16 mouse cellular contexts compared by ENCODE assay signal in genomic region chr5:63045751-63046150, GRCm38 (mm10).
"Had no signal": no experiment of that assay in that cellular context is flagged by ENCODE, and none has a peak within 500 bp of the region (broad histone marks: within the 10 kb centered on the region; RNA-seq: fewer than 3 reads in every experiment).

No protein-coding gene starts in this region.

- H3K27me3 ChIP-seq: megakaryocyte, embryonic 14.5 days; midbrain, embryonic 13.5 days; midbrain, embryonic 15.5 days; neural tube, embryonic 12.5 days had no signal

- ATAC-seq: liver, postnatal 0 days; midbrain, embryonic 13.5 days; midbrain, embryonic 15.5 days had no signal

- H3K4me2 ChIP-seq: midbrain, embryonic 11.5 days; midbrain, embryonic 13.5 days; midbrain, embryonic 15.5 days; neural tube, embryonic 12.5 days had no signal

- H3K27ac ChIP-seq: macrophage; midbrain, embryonic 13.5 days; midbrain, embryonic 15.5 days; neural tube, embryonic 12.5 days had no signal

- DNase-seq: liver, postnatal 0 days; lung, adult 2 months; lung, postnatal 14 days; lung, postnatal 36 days; right cerebral cortex, postnatal 25 days; right cerebral cortex, postnatal 4 days; spleen, adult 18-20 months; thymus, adult 18-20 months; thymus, postnatal 14 days; thymus, postnatal 36 days had no signal

- H3K9ac ChIP-seq: liver, postnatal 0 days; midbrain, embryonic 13.5 days; midbrain, embryonic 15.5 days; neural tube, embryonic 12.5 days had no signal

- H3K36me3 ChIP-seq: midbrain, embryonic 13.5 days; midbrain, embryonic 15.5 days; neural tube, embryonic 12.5 days had no signal

- H3K9me3 ChIP-seq: megakaryocyte, embryonic 14.5 days; midbrain, embryonic 13.5 days; midbrain, embryonic 15.5 days; neural tube, embryonic 12.5 days had no signal

- H3K4me1 ChIP-seq: megakaryocyte, embryonic 14.5 days; midbrain, embryonic 13.5 days; midbrain, embryonic 15.5 days; neural tube, embryonic 12.5 days had no signal

- H3K4me3 ChIP-seq: megakaryocyte, embryonic 14.5 days; midbrain, embryonic 13.5 days; midbrain, embryonic 15.5 days; neural tube, embryonic 12.5 days had no signal
